ENCODE assay signal across 8 mouse cellular contexts in the genomic region with DNA sequence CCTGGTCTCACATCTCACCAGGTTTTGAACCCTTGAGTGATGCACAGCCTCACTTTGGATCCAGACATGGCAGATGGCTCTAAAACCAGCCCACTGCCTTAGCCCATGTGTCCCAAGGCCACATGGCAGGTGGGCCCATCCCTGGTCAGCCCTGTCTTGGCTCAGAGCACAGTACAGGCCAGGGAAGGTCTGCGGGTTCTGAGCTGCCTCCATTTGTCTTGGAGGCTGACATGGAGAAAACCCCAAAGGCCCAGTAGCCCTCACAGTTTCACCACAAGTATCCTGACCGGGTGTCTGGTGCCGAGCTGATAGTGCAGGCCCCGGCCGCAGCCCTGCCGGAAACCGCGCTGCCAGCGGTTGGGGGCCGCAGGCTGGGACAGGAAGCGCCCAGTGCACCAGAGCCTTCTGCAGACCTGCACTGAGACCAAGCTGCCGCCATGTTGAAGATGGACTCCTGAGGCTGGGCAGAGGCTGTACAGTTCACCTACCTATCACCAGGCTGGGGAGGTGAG. TPM values are rescaled to one million over a fixed set of nuclear protein-coding genes. Genes with fewer than 3 reads are reported as not detected.
DNase-seq lines count a peak whose midpoint lies in the region; ATAC-seq and TF ChIP-seq lines count a peak whose summit lies in the region.

No protein-coding gene starts in this region.

- peaks cover 10% of the 10 kb centered on the region for H3K4me1 ChIP-seq in forebrain, embryonic 12.5 days
- H3K4me1 ChIP-seq in limb, embryonic 15.5 days = peaks cover 10% of the 10 kb centered on the region
- H3K4me1 ChIP-seq in neural tube, embryonic 14.5 days (ENCODE audit: control insufficient read depth, insufficient read depth, low read length) = peaks cover 5% of the 10 kb centered on the region; the same call in 1 of the 2 replicates

- H3K27ac ChIP-seq in left cerebral cortex, adult 2 months = peak overlapping the region; percentile 78
- H3K27ac ChIP-seq in forebrain, embryonic 12.5 days = 0 out of 2 replicates have a peak overlapping the region, but pooled peaks have one; percentile 43
- H3K27ac ChIP-seq in limb, embryonic 15.5 days = 0 out of 2 replicates have a peak overlapping the region, but pooled peaks have one; percentile 78
- 0 out of 2 replicates have a peak overlapping the region, but pooled peaks have one; percentile 49 for H3K27ac ChIP-seq in neural tube, embryonic 14.5 days (ENCODE audit: low read depth, low read length)

- 95% methylated on average over 12 of the region's 12 CpGs for WGBS in forebrain, embryonic 12.5 days
- 92% methylated on average over 12 of the region's 12 CpGs for WGBS in limb, embryonic 15.5 days
- 98% methylated on average over 12 of the region's 12 CpGs for WGBS in neural tube, embryonic 14.5 days

- peak overlapping the region; percentile 38 for H3K4me2 ChIP-seq in forebrain, embryonic 12.5 days
- peak overlapping the region; percentile 46; the same call in 1 of the 2 replicates for H3K4me2 ChIP-seq in limb, embryonic 15.5 days
- H3K4me2 ChIP-seq in neural tube, embryonic 14.5 days (ENCODE audit: low read depth, low read length) = no peak overlapping the region; the same call in 1 of the 2 replicates

- H3K4me3 ChIP-seq in left cerebral cortex, adult 2 months = peak overlapping the region; percentile 12; the same call in 1 of the 2 replicates
- H3K4me3 ChIP-seq in forebrain, embryonic 12.5 days (replicated peaks) = peak overlapping the region; percentile 10; the same call in 1 of the 2 replicates
- no peak overlapping the region for H3K4me3 ChIP-seq in limb, embryonic 15.5 days
- no peak overlapping the region for H3K4me3 ChIP-seq in neural tube, embryonic 14.5 days (ENCODE audit: low read depth, low read length)

- 0 out of 2 replicates have a peak overlapping the region, but pooled peaks have one; percentile 13 for H3K9ac ChIP-seq in forebrain, embryonic 12.5 days
- H3K9ac ChIP-seq in limb, embryonic 15.5 days = no peak overlapping the region
- peak overlapping the region; percentile 41; the same call in 1 of the 2 replicates for H3K9ac ChIP-seq in neural tube, embryonic 14.5 days (replicated peaks; ENCODE audit: low read depth, low read length)

- no peak for TF ChIP-seq CTCF in left cerebral cortex, adult 2 months (IDR thresholded peaks at IDR 0.05)

- no peaks in the 10 kb centered on the region for H3K9me3 ChIP-seq in forebrain, embryonic 12.5 days
- H3K9me3 ChIP-seq in limb, embryonic 15.5 days = no peaks in the 10 kb centered on the region
- no peaks in the 10 kb centered on the region for H3K9me3 ChIP-seq in neural tube, embryonic 14.5 days (ENCODE audit: control insufficient read depth, low read length)

- DNase-seq in left cerebral cortex, adult 2 months (ENCODE audit: extremely low spot score in 1 of 2, low spot score in 2 of 2) = no peak
- DNase-seq in left cerebral cortex, adult 18-20 months (ENCODE audit: low spot score in 2 of 2) = no peak
- DNase-seq in thymus, postnatal 14 days = no peak
- no peak for DNase-seq in gastrocnemius, postnatal 4 days (ENCODE audit: low spot score in 2 of 2)
- DNase-seq in ovary, postnatal 36 days (ENCODE audit: low spot score) = no peak

- H3K36me3 ChIP-seq in forebrain, embryonic 12.5 days (replicated peaks) = peaks cover 30% of the 10 kb centered on the region
- H3K36me3 ChIP-seq in limb, embryonic 15.5 days = peaks cover 33% of the 10 kb centered on the region
- peaks cover 27% of the 10 kb centered on the region for H3K36me3 ChIP-seq in neural tube, embryonic 14.5 days (ENCODE audit: control insufficient read depth, insufficient read depth, low read length)

- peak; percentile 54 for ATAC-seq in forebrain, embryonic 12.5 days (ENCODE audit: low FRiP score)
- 0 out of 2 replicates have a peak, but pooled peaks have one; percentile 28 for ATAC-seq in limb, embryonic 15.5 days (ENCODE audit: insufficient number of reproducible peaks, low FRiP score, low TSS enrichment, low read depth)
- ATAC-seq in neural tube, embryonic 14.5 days (ENCODE audit: low read depth) = peak; percentile 58

- intact Hi-C loops in left cerebral cortex, adult 2 months (cut with DNase I) = loop anchor here (2.0 kb wide), 1 partner anchor 96 kb away; no protein-coding TSS in a partner anchor

- H3K27me3 ChIP-seq in forebrain, embryonic 12.5 days = peaks cover 3% of the 10 kb centered on the region; the same call in 1 of the 2 replicates
- H3K27me3 ChIP-seq in limb, embryonic 15.5 days = no peaks in the 10 kb centered on the region
- no peaks in the 10 kb centered on the region for H3K27me3 ChIP-seq in neural tube, embryonic 14.5 days (ENCODE audit: control insufficient read depth, insufficient read depth, low read length)

RNA-seq across cellular contexts. Expression of a gene that starts 22.4 kb away (rescaled TPM):
- total RNA-seq in left cerebral cortex, adult 2 months (2021) = 100 to 1,000 TPM; 172 to 184 TPM
- 100 to 1,000 TPM; 174 to 187 TPM for total RNA-seq in left cerebral cortex, adult 18-20 months (2021)
- polyA plus RNA-seq in forebrain, embryonic 12.5 days (2016; fragmentation: Nextera tagmentation; extraction: Ambion mirVana) = 238 and 258 TPM in 2 replicates
- 424 and 437 TPM in 2 replicates for polyA plus RNA-seq in limb, embryonic 15.5 days (2015; fragmentation: Nextera tagmentation; extraction: Ambion mirVana)
- 288 and 309 TPM in 2 replicates for polyA plus RNA-seq in neural tube, embryonic 14.5 days (2014; fragmentation: Nextera tagmentation; extraction: Ambion mirVana)
- total RNA-seq in gastrocnemius, postnatal 4 days (2021) = 100 to 1,000 TPM; 101 to 110 TPM

Comparison
In these comparisons a context has a peak if more than half of its experiments do, and no peak if none do; other contexts are left out.
1. H3K4me3 ChIP-seq: peak in left cerebral cortex, adult 2 months (single experiment) and forebrain, embryonic 12.5 days (single experiment); none in limb, embryonic 15.5 days (single experiment) and neural tube, embryonic 14.5 days (single experiment).
2. Peak in every context shown above with its lines, with median percentiles within 50 percentile points of each other: H3K27ac ChIP-seq and ATAC-seq.